41 mouse cellular contexts compared by ENCODE assay signal in the genomic region with DNA sequence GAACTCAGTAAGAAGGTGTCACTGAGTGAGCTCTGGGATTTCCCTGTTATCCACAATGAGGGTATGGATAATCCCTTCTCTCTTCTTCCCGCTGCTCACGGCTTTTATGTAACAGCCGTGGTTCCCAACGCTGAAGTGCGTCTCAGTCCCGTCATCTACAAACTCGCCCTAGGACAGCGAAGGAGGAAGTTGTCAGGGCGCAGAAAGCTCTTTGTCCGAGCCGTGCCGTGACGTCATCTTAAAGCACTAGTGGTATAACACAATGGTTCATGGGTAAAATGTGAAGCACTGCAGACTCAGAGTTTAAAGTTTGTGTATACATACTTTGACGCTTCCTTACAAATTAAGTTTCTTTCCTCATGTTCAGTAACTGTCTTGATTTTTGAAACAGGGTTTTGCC. TPM values are rescaled to one million over a fixed set of nuclear protein-coding genes. Genes with fewer than 3 reads are reported as not detected.
A peak's percentile ranks its signal among the peaks of the same experiment; 100 is the strongest.
DNase-seq lines count a peak whose midpoint lies in the region; ATAC-seq and TF ChIP-seq lines count a peak whose summit lies in the region.
"Had no signal": no experiment of that assay in that cellular context is flagged by ENCODE, and none has a peak within 500 bp of the region (broad histone marks: within the 10 kb centered on the region; RNA-seq: fewer than 3 reads in every experiment).

No protein-coding gene starts in this region.

- no peak for DNase-seq in liver, embryonic 11.5 days (ENCODE audit: low spot score)
- DNase-seq in liver, postnatal 0 days: no peak
- DNase-seq in ES-CJ7 (ENCODE audit: low read depth, low spot score): peak; percentile 24
- peak; percentile 28 for DNase-seq in ZHBTc4 (ENCODE audit: low read depth, low spot score)
- no peak for DNase-seq in c-Kit-positive CD71-positive TER-119-positive erythroid progenitor cells, embryonic 14.5 days (ENCODE audit: low spot score)
- DNase-seq in cerebellum, adult 2 months: no peak
- DNase-seq: adrenal gland, postnatal 14 days; B cell, adult 2 months; cerebellum, adult 11-12 months; cerebellum, postnatal 10 days; forebrain, postnatal 0 days; gastrocnemius, postnatal 10 days; heart, postnatal 14 days; kidney, adult 18-20 months; kidney, postnatal 25 days; right cerebral cortex, adult 18-20 months; spleen, adult 18-20 months; thymus, adult 18-20 months; thymus, postnatal 36 days had no signal

- H3K4me1 ChIP-seq in liver, embryonic 11.5 days (replicated peaks; ENCODE audit: control insufficient read depth, insufficient read depth, low read length): no peaks in the 10 kb centered on the region
- no peaks in the 10 kb centered on the region for H3K4me1 ChIP-seq in liver, postnatal 0 days (ENCODE audit: insufficient read depth)
- no peaks in the 10 kb centered on the region for H3K4me1 ChIP-seq in cerebellum, adult 2 months (ENCODE audit: control insufficient read depth, insufficient read depth, low read length)
- H3K4me1 ChIP-seq: embryonic facial prominence, embryonic 10.5 days; embryonic facial prominence, embryonic 15.5 days; forebrain, embryonic 12.5 days; heart, embryonic 13.5 days; kidney, embryonic 15.5 days; limb, embryonic 10.5 days; limb, embryonic 15.5 days; neural tube, embryonic 12.5 days had no signal

- no peak for TF ChIP-seq POLR2A in cerebellum, adult 2 months (IDR thresholded peaks at IDR 0.05; ENCODE audit: borderline replicate concordance, insufficient read depth, low read length)

- H3K9ac ChIP-seq in liver, embryonic 11.5 days (ENCODE audit: low read depth, low read length): no peak overlapping the region
- no peak overlapping the region for H3K9ac ChIP-seq in liver, postnatal 0 days (replicated peaks)
- H3K9ac ChIP-seq: embryonic facial prominence, embryonic 15.5 days; forebrain, embryonic 12.5 days; forebrain, postnatal 0 days; heart, embryonic 13.5 days; kidney, embryonic 15.5 days; limb, embryonic 15.5 days; neural tube, embryonic 12.5 days had no signal

- no peak overlapping the region for H3K4me3 ChIP-seq in liver, embryonic 11.5 days (ENCODE audit: low read depth, low read length)
- H3K4me3 ChIP-seq in liver, postnatal 0 days (ENCODE audit: low read depth, low read length): no peak overlapping the region
- no peak overlapping the region for H3K4me3 ChIP-seq in cerebellum, adult 2 months (replicated peaks; ENCODE audit: insufficient read depth, low read depth, low read length)
- H3K4me3 ChIP-seq: embryonic facial prominence, embryonic 10.5 days; embryonic facial prominence, embryonic 15.5 days; forebrain, embryonic 12.5 days; heart, embryonic 13.5 days; kidney, embryonic 15.5 days; limb, embryonic 10.5 days; limb, embryonic 15.5 days; myocyte; neural tube, embryonic 12.5 days had no signal

- 75% methylated on average over 14 of the region's 14 CpGs for WGBS in liver, embryonic 11.5 days
- 69% methylated on average over 14 of the region's 14 CpGs for WGBS in liver, postnatal 0 days (ENCODE audit: insufficient replicate concordance)
- WGBS in cerebellum, adult 2 months: 90% methylated on average over 14 of the region's 14 CpGs

- no peak for TF ChIP-seq CTCF in liver, postnatal 0 days (IDR thresholded peaks at IDR 0.05; ENCODE audit: low read depth)
- no peak for TF ChIP-seq CTCF in cerebellum, adult 2 months (IDR thresholded peaks at IDR 0.05; ENCODE audit: borderline replicate concordance, insufficient read depth, low read depth, low read length)

- H3K9me3 ChIP-seq in liver, embryonic 11.5 days (ENCODE audit: control insufficient read depth, low read length): no peaks in the 10 kb centered on the region
- H3K9me3 ChIP-seq in liver, postnatal 0 days (ENCODE audit: low read length): no peaks in the 10 kb centered on the region
- H3K9me3 ChIP-seq: embryonic facial prominence, embryonic 10.5 days; embryonic facial prominence, embryonic 15.5 days; forebrain, embryonic 12.5 days; heart, embryonic 13.5 days; kidney, embryonic 15.5 days; limb, embryonic 10.5 days; limb, embryonic 15.5 days; neural tube, embryonic 12.5 days had no signal

- no peak for TF ChIP-seq EP300 in liver, postnatal 0 days (IDR thresholded peaks at IDR 0.05; ENCODE audit: low read depth)

- no peaks in the 10 kb centered on the region for H3K36me3 ChIP-seq in liver, embryonic 11.5 days (ENCODE audit: control insufficient read depth, insufficient read depth, low read length)
- H3K36me3 ChIP-seq in liver, postnatal 0 days (replicated peaks; ENCODE audit: insufficient read depth, low read length): no peaks in the 10 kb centered on the region
- H3K36me3 ChIP-seq: embryonic facial prominence, embryonic 10.5 days; embryonic facial prominence, embryonic 15.5 days; forebrain, embryonic 12.5 days; G1E; heart, embryonic 13.5 days; kidney, embryonic 15.5 days; limb, embryonic 10.5 days; limb, embryonic 15.5 days; neural tube, embryonic 12.5 days had no signal

- H3K4me2 ChIP-seq in liver, embryonic 11.5 days: 0 out of 2 replicates have a peak overlapping the region, but pooled peaks have one; percentile 9
- no peak overlapping the region for H3K4me2 ChIP-seq in liver, postnatal 0 days (ENCODE audit: low read depth, low read length)
- H3K4me2 ChIP-seq: embryonic facial prominence, embryonic 15.5 days; forebrain, embryonic 12.5 days; heart, embryonic 13.5 days; kidney, embryonic 15.5 days; limb, embryonic 15.5 days; midbrain, embryonic 11.5 days; neural tube, embryonic 12.5 days had no signal

- H3K27ac ChIP-seq in liver, embryonic 11.5 days (ENCODE audit: low read depth, low read length): no peak overlapping the region
- H3K27ac ChIP-seq in liver, postnatal 0 days (ENCODE audit: low read depth): no peak overlapping the region
- no peak overlapping the region for H3K27ac ChIP-seq in cerebellum, adult 2 months (ENCODE audit: insufficient read depth, low read length)
- H3K27ac ChIP-seq: embryonic facial prominence, embryonic 10.5 days; embryonic facial prominence, embryonic 15.5 days; forebrain, embryonic 12.5 days; heart, embryonic 13.5 days; kidney, embryonic 15.5 days; limb, embryonic 10.5 days; limb, embryonic 15.5 days; neural tube, embryonic 12.5 days; stomach, postnatal 0 days had no signal

- H3K27me3 ChIP-seq in liver, embryonic 11.5 days (replicated peaks; ENCODE audit: control insufficient read depth, insufficient read depth, low read length): no peaks in the 10 kb centered on the region
- H3K27me3 ChIP-seq in liver, postnatal 0 days (ENCODE audit: insufficient read depth, low read length): no peaks in the 10 kb centered on the region
- no peaks in the 10 kb centered on the region for H3K27me3 ChIP-seq in cerebellum, adult 2 months (ENCODE audit: control insufficient read depth, insufficient read depth, low read length)
- H3K27me3 ChIP-seq: embryonic facial prominence, embryonic 15.5 days; forebrain, embryonic 12.5 days; heart, embryonic 13.5 days; kidney, embryonic 15.5 days; limb, embryonic 15.5 days; neural tube, embryonic 12.5 days had no signal

- ATAC-seq in liver, embryonic 11.5 days (replicated peaks; ENCODE audit: low FRiP score): no peak
- ATAC-seq in liver, postnatal 0 days: no peak
- ATAC-seq in megakaryocyte progenitor cell, adult 5-6 weeks (replicated peaks; ENCODE audit: poor library complexity): peak; percentile 50
- no peak for ATAC-seq in activated CD4-positive, CD25-positive, alpha-beta regulatory T cell, adult 4 months
- ATAC-seq: forebrain, postnatal 0 days; hindbrain, embryonic 16.5 days; lung, postnatal 0 days; midbrain, embryonic 16.5 days had no signal

RNA-seq across cellular contexts. Expression of gene Faiml, which starts 7.6 kb away (rescaled TPM):
- polyA plus RNA-seq in liver, embryonic 11.5 days (2014; fragmentation: Nextera tagmentation; extraction: Ambion mirVana): not detected in 2 replicates
- polyA plus RNA-seq in liver, postnatal 0 days (2015; fragmentation: Nextera tagmentation; extraction: Ambion mirVana): not detected in 2 replicates
- not detected in 2 replicates for total RNA-seq in megakaryocyte progenitor cell, adult 5-6 weeks (2015)
- not detected in 2 replicates for total RNA-seq in megakaryocyte progenitor cell, adult 5-6 weeks (2017)
- polyA plus RNA-seq in activated CD4-positive, CD25-positive, alpha-beta regulatory T cell, adult 4 months (2017; shearing (Covaris generic)): not detected
- polyA plus RNA-seq in cerebellum, adult 2 months (2012; rRNA removed): not detected in 2 replicates
- total RNA-seq: adrenal gland, postnatal 14 days; forebrain, postnatal 0 days; G1E; gastrocnemius, postnatal 10 days; heart, postnatal 14 days; layer of hippocampus, adult 18-20 months; layer of hippocampus, postnatal 14 days had no signal
- polyA plus RNA-seq: embryonic facial prominence, embryonic 10.5 days; embryonic facial prominence, embryonic 15.5 days; forebrain, embryonic 12.5 days; forebrain, postnatal 0 days; G1E; gonadal fat pad, adult 2 months; heart, embryonic 13.5 days; hindbrain, embryonic 11.5 days; hindbrain, embryonic 16.5 days; intestine, embryonic 14.5 days; kidney, embryonic 15.5 days; limb, embryonic 10.5 days; limb, embryonic 15.5 days; lung, postnatal 0 days; midbrain, embryonic 11.5 days; midbrain, embryonic 16.5 days; myocyte; neural tube, embryonic 12.5 days; stomach, postnatal 0 days had no signal

RNA-seq across cellular contexts. Expression of gene Cep70, which starts 13.7 kb away (rescaled TPM):
- polyA plus RNA-seq in liver, embryonic 11.5 days (2014; fragmentation: Nextera tagmentation; extraction: Ambion mirVana): 45.8 and 49.9 TPM in 2 replicates
- 11.4 and 14.8 TPM in 2 replicates for polyA plus RNA-seq in liver, postnatal 0 days (2015; fragmentation: Nextera tagmentation; extraction: Ambion mirVana)
- 25.8 and 35.4 TPM in 2 replicates for total RNA-seq in megakaryocyte progenitor cell, adult 5-6 weeks (2015)
- 31.7 and 45.5 TPM in 2 replicates for total RNA-seq in megakaryocyte progenitor cell, adult 5-6 weeks (2017)
- polyA plus RNA-seq in activated CD4-positive, CD25-positive, alpha-beta regulatory T cell, adult 4 months (2017; shearing (Covaris generic)): 10 to 100 TPM; 16.7 to 17.8 TPM
- 15.4 and 15.8 TPM in 2 replicates for polyA plus RNA-seq in cerebellum, adult 2 months (2012; rRNA removed)

Comparison
In these comparisons a context has a peak if more than half of its experiments do, and no peak if none do; other contexts are left out.
1. DNase-seq: peak in ES-CJ7 (single experiment) and ZHBTc4 (single experiment); none in liver, embryonic 11.5 days (single experiment), liver, postnatal 0 days (single experiment), c-Kit-positive CD71-positive TER-119-positive erythroid progenitor cells, embryonic 14.5 days (single experiment) and cerebellum, adult 2 months (0 of 2).